Mouse (Mus musculus) brain, adult 2 months (tissue): ENCODE measurements at regions not wholly inside any gene's neighbourhood (a gene's known extent, or its start where the extent isn't known, plus 50 kb on each side); places are given as distances from the start of the nearest gene placed in this dataset.
A peak's percentile ranks its signal among the peaks of the same experiment; 100 is the strongest.
"Not testable (repeated sequence)": the region's sequence is repeated elsewhere in the genome, so short reads cannot be mapped to it uniquely, and the experiment has no call there.

ENCODE experiments used
- DNase-seq: peaks from one replicate; pipeline ENCODE4 v3.0.0; 2011; ENCODE audit warnings: low read depth, low spot score

GRCm38 (mm10) chr14:90488301-90488700 lies 2017.1 kb upstream of the Pcdh20 start:
- no peak for DNase-seq

GRCm38 (mm10) chr14:90447971-90448370 lies 1976.8 kb upstream of the Pcdh20 start:
- no peak for DNase-seq

GRCm38 (mm10) chr14:90432874-90433543 lies 1961.8 kb upstream of the Pcdh20 start:
- DNase-seq, result peak; percentile 71

- DNase-seq, result peak; percentile 0
These were observed 1941.5 kb upstream of the Pcdh20 start for GRCm38 (mm10) chr14:90412707-90413106.

- no peak for DNase-seq
These were observed 1935.2 kb upstream of the Pcdh20 start for GRCm38 (mm10) chr14:90406350-90406749.

GRCm38 (mm10) chr14:90405476-90405875 lies 1934.3 kb upstream of the Pcdh20 start:
- DNase-seq, result no peak

GRCm38 (mm10) chr14:90367256-90367936 lies 1896.2 kb upstream of the Pcdh20 start:
- peak; percentile 17 for DNase-seq

- DNase-seq, result peak; percentile 1
These were observed 1863.3 kb upstream of the Pcdh20 start for GRCm38 (mm10) chr14:90334541-90334940.

- not testable (repeated sequence) for DNase-seq
These were observed 1824.3 kb upstream of the Pcdh20 start for GRCm38 (mm10) chr14:90295456-90295855.

GRCm38 (mm10) chr14:90246042-90246441 lies 1774.8 kb upstream of the Pcdh20 start:
- no peak for DNase-seq

GRCm38 (mm10) chr14:90232661-90233060 lies 1761.5 kb upstream of the Pcdh20 start:
- no peak for DNase-seq

GRCm38 (mm10) chr14:90200294-90200693 lies 1729.1 kb upstream of the Pcdh20 start:
- DNase-seq, result no peak

- DNase-seq, result no peak
These were observed 1726.6 kb upstream of the Pcdh20 start for GRCm38 (mm10) chr14:90197791-90198190.

- no peak for DNase-seq
These were observed 1701.5 kb upstream of the Pcdh20 start for GRCm38 (mm10) chr14:90172729-90173128.
